Mouse (Mus musculus): ENCODE measurements around the gene Uba2. TPM values are rescaled to one million over a fixed set of nuclear protein-coding genes. Genes with fewer than 3 reads are reported as not detected.
"Not testable (repeated sequence)": the region's sequence is repeated elsewhere in the genome, so short reads cannot be mapped to it uniquely, and the experiment has no call there.

The Uba2 gene
- polyA plus RNA-seq, 1 experiment from 2014 or later, result 111 TPM

DNA sequence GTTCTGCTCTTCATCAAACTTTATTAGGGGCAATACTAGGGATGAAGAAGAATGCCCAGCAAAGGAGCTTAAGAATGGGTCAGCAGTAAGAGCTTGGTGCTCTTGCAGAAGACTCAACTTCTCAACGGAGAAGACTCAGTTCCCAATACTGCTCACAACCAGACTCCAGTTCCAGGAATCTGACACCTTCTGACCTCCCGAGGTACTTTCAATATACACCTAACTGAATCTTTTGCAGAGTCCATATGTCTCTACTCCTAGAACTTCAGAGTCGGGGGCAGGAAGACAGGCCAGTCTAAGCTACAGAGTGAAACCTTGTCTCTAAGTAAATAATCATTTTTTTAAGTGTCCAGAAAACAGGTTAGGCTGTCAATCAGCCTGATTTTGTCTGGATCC is 37.4 kb downstream of the Uba2 start:
- Histone ChIP-seq H3K4me2 (peak overlapping the region; percentile 78), H3K27me3 (replicated peaks) (no peaks in the 10 kb centered on the region), H3K27ac (replicated peaks) (peak overlapping the region; percentile 85; the same call in 1 of the 2 replicates), H3K9ac (peak overlapping the region; percentile 97), H3K4me3 (peak overlapping the region; percentile 87), H3K36me3 (peaks cover 10% of the 10 kb centered on the region), H3K9me3 (no peaks in the 10 kb centered on the region), H3K4me1 (peaks cover 30% of the 10 kb centered on the region)
- 4% methylated on average over 3 of the region's 3 CpGs for WGBS
- no peak for ATAC-seq (ENCODE audit: extremely low read depth, insufficient number of reproducible peaks, low FRiP score, low TSS enrichment)

DNA sequence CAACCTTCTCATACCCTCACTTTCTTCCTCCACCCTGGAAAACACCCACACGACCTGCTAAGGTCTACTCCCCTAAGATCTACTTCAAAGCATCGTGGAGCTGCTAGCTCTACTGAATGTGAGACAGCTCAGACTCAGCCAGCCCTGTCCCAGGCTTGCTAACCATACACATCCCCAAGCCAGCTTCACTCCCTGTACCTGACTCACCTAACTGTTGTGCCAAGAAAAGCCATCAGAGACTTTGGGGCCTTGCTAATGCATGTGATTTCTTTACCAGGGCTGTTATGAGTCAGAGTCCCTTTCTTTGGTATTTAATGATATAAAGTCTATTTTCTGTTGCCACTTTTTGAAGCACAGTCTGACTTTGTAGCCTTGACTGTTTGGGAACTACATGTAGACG is 38.3 kb downstream of the Uba2 start:
- Histone ChIP-seq H3K4me3 (peak overlapping the region; percentile 87), H3K9ac (peak overlapping the region; percentile 97), H3K27ac (replicated peaks) (no peak overlapping the region), H3K27me3 (replicated peaks) (no peaks in the 10 kb centered on the region), H3K9me3 (no peaks in the 10 kb centered on the region), H3K4me2 (peak overlapping the region; percentile 78), H3K4me1 (peaks cover 31% of the 10 kb centered on the region), H3K36me3 (peaks cover 17% of the 10 kb centered on the region)
- WGBS, result 61% methylated on average over 3 of the region's 3 CpGs
- no peak for ATAC-seq (ENCODE audit: extremely low read depth, insufficient number of reproducible peaks, low FRiP score, low TSS enrichment)

DNA sequence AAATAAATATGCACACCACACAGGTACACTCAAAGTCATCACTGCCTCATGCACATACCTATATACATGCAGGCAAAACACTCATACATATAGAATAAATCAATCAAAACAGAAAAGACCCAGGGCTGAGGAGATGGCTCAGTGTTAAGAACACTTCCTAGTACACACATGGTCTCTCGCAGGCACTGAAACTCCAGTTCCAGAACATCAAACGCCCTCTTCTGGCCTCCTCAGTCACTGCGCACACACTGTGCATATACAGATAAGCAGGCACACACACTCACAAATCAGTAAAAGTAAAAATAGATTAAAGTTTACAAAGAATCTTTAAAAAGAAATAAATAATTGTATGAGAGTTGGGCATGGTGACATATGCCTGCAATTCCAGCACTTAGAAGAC is 43.1 kb downstream of the Uba2 start:
- Histone ChIP-seq H3K4me2 (no peak overlapping the region), H3K27me3 (replicated peaks) (no peaks in the 10 kb centered on the region), H3K4me3 (no peak overlapping the region), H3K4me1 (peaks cover 20% of the 10 kb centered on the region), H3K36me3 (peaks cover 27% of the 10 kb centered on the region), H3K27ac (replicated peaks) (no peak overlapping the region), H3K9me3 (no peaks in the 10 kb centered on the region), H3K9ac (no peak overlapping the region)
- WGBS, result 76% methylated on average over 3 of the region's 3 CpGs
- no peak for ATAC-seq (ENCODE audit: extremely low read depth, insufficient number of reproducible peaks, low FRiP score, low TSS enrichment)

DNA sequence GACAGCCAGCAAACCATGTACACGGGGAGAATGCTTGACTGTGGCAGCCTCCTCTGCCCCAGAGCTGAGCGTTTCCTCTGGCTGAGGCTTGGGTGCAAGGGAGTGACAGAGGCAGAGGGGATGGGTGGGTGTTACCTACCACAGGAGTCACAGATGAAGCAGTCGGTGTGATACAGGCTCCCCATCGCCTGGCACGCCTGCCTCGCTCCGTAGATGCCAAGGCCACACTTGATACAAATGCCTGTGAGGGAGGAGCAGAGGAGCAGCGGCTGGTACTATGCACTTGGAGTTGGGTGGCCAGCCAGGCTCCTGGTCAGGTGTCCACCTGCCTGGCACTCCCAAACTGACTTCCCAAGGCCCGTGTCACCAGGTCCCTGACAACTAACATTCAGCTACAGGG is 44.1 kb downstream of the Uba2 start:
- H3K36me3 ChIP-seq, result peaks cover 27% of the 10 kb centered on the region
- WGBS, result 82% methylated on average over 9 of the region's 9 CpGs
- no peaks in the 10 kb centered on the region for H3K27me3 ChIP-seq (replicated peaks)
- no peak overlapping the region for H3K4me3 ChIP-seq
- ATAC-seq (ENCODE audit: extremely low read depth, insufficient number of reproducible peaks, low FRiP score, low TSS enrichment), result no peak
- no peaks in the 10 kb centered on the region for H3K9me3 ChIP-seq
- no peak overlapping the region for H3K9ac ChIP-seq
- no peak overlapping the region for H3K4me2 ChIP-seq
- H3K4me1 ChIP-seq, result 0 out of 2 replicates have a peak, but pooled peaks cover 11% of the 10 kb centered on the region
- H3K27ac ChIP-seq (replicated peaks), result no peak overlapping the region

DNA sequence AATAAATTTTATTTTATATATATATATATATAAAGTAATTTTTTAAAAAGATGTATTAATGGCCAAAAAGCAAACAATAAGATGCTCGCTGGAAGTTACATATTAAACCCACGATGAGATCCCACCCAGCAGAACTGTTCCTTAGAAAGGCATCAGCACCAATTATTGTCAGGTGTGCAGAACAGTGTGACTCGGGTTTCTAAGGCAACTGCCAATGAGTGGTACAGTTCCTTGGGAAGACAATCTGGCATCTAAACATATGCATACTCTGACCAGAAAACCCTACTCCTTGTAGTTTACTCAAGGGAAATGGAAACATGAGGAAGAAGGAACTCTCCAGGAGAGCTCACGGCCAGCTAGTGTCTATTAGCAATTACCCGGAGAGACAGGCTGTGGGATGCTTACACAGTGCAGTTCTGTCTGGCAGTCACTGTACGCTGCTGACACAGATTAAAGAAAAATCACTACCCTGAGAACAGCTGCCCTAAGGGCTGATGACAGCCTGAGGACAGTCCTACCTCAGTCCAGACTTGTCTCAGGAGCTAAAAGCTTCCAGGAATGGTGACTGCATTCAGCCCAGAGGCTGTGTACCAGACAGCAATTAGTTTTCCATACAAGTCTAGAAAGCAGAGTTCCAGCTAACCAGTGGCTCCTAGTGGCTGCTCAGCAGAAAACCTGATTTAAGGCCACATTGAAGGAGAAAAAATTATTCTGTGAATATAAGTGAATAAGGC is 46.2 kb downstream of the Uba2 start:
- Histone ChIP-seq H3K9ac (no peak overlapping the region), H3K4me1 (0 out of 2 replicates have a peak, but pooled peaks cover 8% of the 10 kb centered on the region), H3K4me3 (no peak overlapping the region), H3K36me3 (peaks cover 40% of the 10 kb centered on the region), H3K4me2 (no peak overlapping the region), H3K27me3 (replicated peaks) (no peaks in the 10 kb centered on the region), H3K27ac (replicated peaks) (no peak overlapping the region), H3K9me3 (no peaks in the 10 kb centered on the region)
- no peak for ATAC-seq (ENCODE audit: extremely low read depth, insufficient number of reproducible peaks, low FRiP score, low TSS enrichment)
- 80% methylated on average over 6 of the region's 6 CpGs for WGBS

DNA sequence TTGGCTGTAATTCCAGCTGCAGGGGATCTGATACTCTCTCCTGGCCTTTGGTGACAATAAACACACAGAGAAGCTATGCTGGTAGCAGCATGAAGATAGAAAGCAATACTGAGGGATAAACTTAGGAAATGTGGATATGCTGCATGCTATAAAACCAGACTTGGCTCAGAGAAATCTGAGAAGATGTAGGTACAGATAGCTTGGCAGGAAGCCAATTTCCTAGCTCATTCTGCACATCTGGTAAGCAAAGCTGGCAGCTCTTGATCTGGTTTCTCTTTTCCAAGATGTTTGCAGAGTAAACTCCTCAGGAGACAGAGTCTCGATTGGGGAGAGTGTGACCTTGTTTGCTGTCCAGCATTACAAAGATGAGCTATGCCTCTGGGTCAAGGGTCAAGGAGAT is 48.8 kb downstream of the Uba2 start:
- peaks cover 49% of the 10 kb centered on the region for H3K36me3 ChIP-seq
- not testable (repeated sequence) for H3K4me2 ChIP-seq; H3K9me3 ChIP-seq; H3K27me3 ChIP-seq (replicated peaks); ATAC-seq (ENCODE audit: extremely low read depth, insufficient number of reproducible peaks, low FRiP score, low TSS enrichment); H3K9ac ChIP-seq; H3K4me3 ChIP-seq; H3K27ac ChIP-seq (replicated peaks); H3K4me1 ChIP-seq
- WGBS, result 41% methylated on average over 1 of the region's 1 CpGs

DNA sequence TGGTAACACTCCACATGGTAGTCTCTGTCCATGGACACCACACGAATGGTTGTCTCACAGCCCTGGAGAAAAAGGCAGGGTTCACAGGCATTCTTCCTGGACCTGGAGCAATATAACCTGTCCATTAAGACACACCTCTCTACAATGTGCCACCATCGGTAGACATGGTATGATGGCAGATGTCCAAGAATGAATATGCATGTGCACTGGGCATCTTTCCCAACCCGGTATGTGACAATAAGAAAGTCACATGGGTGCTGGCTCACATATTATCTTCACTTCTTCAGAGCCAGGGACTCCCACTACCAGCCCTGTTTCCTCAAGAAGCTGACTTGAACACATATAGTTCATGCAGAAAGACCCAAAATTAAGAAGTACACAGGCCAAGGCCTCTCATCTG is 52.8 kb downstream of the Uba2 start:
- Histone ChIP-seq H3K4me3 (no peak overlapping the region), H3K4me2 (no peak overlapping the region), H3K9ac (no peak overlapping the region), H3K36me3 (peaks cover 80% of the 10 kb centered on the region), H3K27me3 (replicated peaks) (no peaks in the 10 kb centered on the region), H3K27ac (replicated peaks) (no peak overlapping the region), H3K9me3 (no peaks in the 10 kb centered on the region), H3K4me1 (no peaks in the 10 kb centered on the region)
- ATAC-seq (ENCODE audit: extremely low read depth, insufficient number of reproducible peaks, low FRiP score, low TSS enrichment), result no peak
- 81% methylated on average over 3 of the region's 3 CpGs for WGBS

DNA sequence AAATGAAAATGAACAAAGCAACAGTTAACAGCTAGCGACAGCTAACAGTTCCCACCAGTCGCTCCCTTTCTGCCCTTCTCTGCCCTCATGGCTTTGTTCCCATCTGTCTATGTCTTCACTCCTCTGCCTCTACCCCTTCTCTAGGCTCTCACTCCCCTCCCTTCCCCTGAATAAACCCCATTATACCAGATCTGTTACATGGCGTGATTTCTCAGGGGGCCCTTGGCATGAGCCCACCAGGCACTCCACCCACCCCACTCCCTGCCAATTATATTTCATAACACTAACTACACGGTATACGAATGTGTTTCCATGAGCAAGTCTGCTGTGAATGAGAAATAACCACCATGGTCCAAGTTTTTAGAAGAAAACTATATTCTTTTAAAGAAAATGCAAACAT is 60.2 kb downstream of the Uba2 start:
- Histone ChIP-seq H3K27ac (replicated peaks) (no peak overlapping the region), H3K4me2 (no peak overlapping the region), H3K4me1 (no peaks in the 10 kb centered on the region), H3K4me3 (no peak overlapping the region), H3K27me3 (replicated peaks) (no peaks in the 10 kb centered on the region), H3K9ac (no peak overlapping the region), H3K36me3 (peaks cover 61% of the 10 kb centered on the region), H3K9me3 (no peaks in the 10 kb centered on the region)
- no peak for ATAC-seq (ENCODE audit: extremely low read depth, insufficient number of reproducible peaks, low FRiP score, low TSS enrichment)
- WGBS, result 80% methylated on average over 5 of the region's 5 CpGs

DNA sequence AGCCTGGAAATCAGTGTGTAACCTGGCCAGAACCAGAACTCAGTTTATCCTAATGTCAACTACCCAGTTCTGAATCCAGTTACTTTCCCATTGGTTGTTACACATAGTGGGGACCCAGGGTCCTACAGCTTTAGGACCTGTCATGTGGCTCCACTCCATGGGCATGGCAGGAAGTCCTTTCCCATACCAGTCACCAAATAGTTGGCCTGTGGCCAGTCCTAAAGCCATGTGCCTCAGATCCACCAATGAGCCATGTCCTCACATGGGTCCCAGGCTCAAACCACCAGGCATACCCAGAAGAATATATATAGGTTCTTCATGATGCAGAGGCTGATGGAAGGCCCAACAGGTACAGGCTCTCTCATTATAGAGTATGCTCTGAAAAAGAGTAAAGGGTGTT is 68.1 kb downstream of the Uba2 start:
- Histone ChIP-seq H3K4me1 (no peaks in the 10 kb centered on the region), H3K9ac (no peak overlapping the region), H3K27me3 (replicated peaks) (no peaks in the 10 kb centered on the region), H3K27ac (replicated peaks) (no peak overlapping the region), H3K4me3 (no peak overlapping the region), H3K4me2 (no peak overlapping the region), H3K9me3 (peaks cover 15% of the 10 kb centered on the region), H3K36me3 (no peaks in the 10 kb centered on the region)
- ATAC-seq (ENCODE audit: extremely low read depth, insufficient number of reproducible peaks, low FRiP score, low TSS enrichment), result no peak

DNA sequence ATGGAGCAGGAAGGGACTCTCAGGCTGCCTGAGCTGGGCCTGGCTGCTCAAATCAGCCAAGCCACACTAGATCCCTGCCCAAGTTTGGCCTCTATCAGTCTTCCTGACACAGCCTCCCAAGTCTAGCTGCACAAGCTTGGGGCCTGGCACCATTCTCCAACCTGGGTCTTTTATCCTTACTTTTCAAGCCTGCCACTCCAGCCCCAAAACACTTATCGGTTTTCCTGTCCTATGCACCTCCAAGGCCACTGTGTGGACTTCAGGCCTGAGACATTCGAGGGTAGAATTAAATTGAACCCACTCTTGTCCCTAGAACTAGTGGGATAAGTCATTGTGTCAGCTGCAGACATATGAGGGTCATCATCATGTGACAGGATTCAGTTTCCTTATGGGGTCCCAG is 69.4 kb downstream of the Uba2 start:
- WGBS, result 69% methylated on average over 2 of the region's 2 CpGs
- no peak for ATAC-seq (ENCODE audit: extremely low read depth, insufficient number of reproducible peaks, low FRiP score, low TSS enrichment)
- no peak overlapping the region for H3K9ac ChIP-seq
- no peak overlapping the region for H3K4me3 ChIP-seq
- no peak overlapping the region for H3K27ac ChIP-seq (replicated peaks)
- H3K27me3 ChIP-seq (replicated peaks), result no peaks in the 10 kb centered on the region
- no peaks in the 10 kb centered on the region for H3K4me1 ChIP-seq
- H3K36me3 ChIP-seq, result no peaks in the 10 kb centered on the region
- H3K4me2 ChIP-seq, result no peak overlapping the region
- peaks cover 19% of the 10 kb centered on the region for H3K9me3 ChIP-seq

DNA sequence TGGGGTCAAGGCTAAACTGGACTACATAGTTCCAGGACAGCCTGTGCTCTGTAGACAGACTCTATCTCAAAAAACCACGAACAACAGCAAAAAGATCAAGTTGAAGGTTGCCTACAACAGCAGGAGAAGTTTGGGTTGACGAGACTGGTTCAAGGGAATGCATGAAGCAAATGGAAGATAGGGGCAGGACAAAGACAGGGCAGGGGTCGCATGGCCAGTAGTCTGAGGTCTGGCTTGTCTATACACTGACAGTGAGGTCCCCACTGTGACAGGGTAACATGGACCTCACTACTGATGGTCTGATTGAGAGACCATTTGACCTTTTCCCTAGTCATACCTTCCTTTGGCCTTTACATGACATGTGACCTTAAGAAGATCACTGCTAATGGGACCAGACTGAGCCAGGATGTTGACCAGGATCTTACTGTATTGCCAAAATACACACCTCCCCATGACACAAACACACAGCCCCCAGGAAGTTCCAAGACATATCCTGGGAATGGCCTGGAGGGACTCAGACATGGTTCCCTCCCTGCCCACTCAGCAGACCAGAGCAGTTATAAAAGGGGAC is 74.4 kb downstream of the Uba2 start, which contains the start of gene Scgb1b30:
Gene Scgb1b30 (plus strand): TSS at position 521 of the 571 bp plus-strand sequence.
- 71% methylated on average over 3 of the region's 3 CpGs for WGBS
- no peak for ATAC-seq (ENCODE audit: extremely low read depth, insufficient number of reproducible peaks, low FRiP score, low TSS enrichment)
- no peaks in the 10 kb centered on the region for H3K36me3 ChIP-seq
- H3K27ac ChIP-seq (replicated peaks), result no peak within 1 kb of the TSS
- peaks cover 20% of the 10 kb centered on the region for H3K9me3 ChIP-seq
- no peak within 1 kb of the TSS for H3K9ac ChIP-seq
- H3K4me2 ChIP-seq, result no peak within 1 kb of the TSS
- no peaks in the 10 kb centered on the region for H3K4me1 ChIP-seq
- no peak within 1 kb of the TSS for H3K4me3 ChIP-seq
- no peaks in the 10 kb centered on the region for H3K27me3 ChIP-seq (replicated peaks)
